Mouse (Mus musculus) MEL (cell line): ENCODE results near the gene Dok7. TPM values are rescaled to one million over a fixed set of nuclear protein-coding genes. Genes with fewer than 3 reads are reported as not detected.

Source experiments
- DNase-seq: peaks from one replicate; pipeline ENCODE4 v3.0.0; 2011; ENCODE audit warnings: low read depth, low spot score
- H3K27ac ChIP-seq: 2 replicates; pipeline ENCODE4 v1.5.1; 2012; ENCODE audit warnings: low read depth, mild to moderate bottlenecking, control low read depth, low read length, moderate library complexity; ENCODE audit not compliant: control insufficient read depth
- H3K27me3 ChIP-seq, 2 experiments: fragments of 150-350 bp in 1 of 2; sonication (generic) in 1 of 2; 2 replicates each; pipeline ENCODE4 v1.6.1; 2012; ENCODE audit warnings: low read length in 2 of 2, mild to moderate bottlenecking in 2 of 2, improper control_type of control experiment in 1 of 2, moderate library complexity in 1 of 2; ENCODE audit not compliant: insufficient read depth in 2 of 2, control insufficient read depth in 1 of 2
- H3K36me3 ChIP-seq, 2 experiments: 2 replicates each; pipeline ENCODE4 v1.6.1; 2012 to 2014; ENCODE audit warnings: low read length in 2 of 2, improper control_type of control experiment in 1 of 2, inconsistent platforms in 1 of 2, mild to moderate bottlenecking in 1 of 2; ENCODE audit not compliant: insufficient read depth in 2 of 2, control insufficient read depth in 1 of 2
- H3K4me1 ChIP-seq, 2 experiments: fragments of 150-350 bp in 1 of 2; sonication (generic) in 1 of 2; 2 replicates each; pipeline ENCODE4 v1.6.1; 2012; ENCODE audit warnings: low read length in 2 of 2, improper control_type of control experiment in 1 of 2, mild to moderate bottlenecking in 1 of 2; ENCODE audit not compliant: insufficient read depth in 2 of 2, control insufficient read depth in 1 of 2
- H3K4me3 ChIP-seq, 2 experiments: fragments of 150-350 bp in 1 of 2; sonication (generic) in 1 of 2; 2 replicates each; pipeline ENCODE4 v1.5.1; 2012; ENCODE audit warnings: low read depth in 2 of 2, low read length in 2 of 2, mild to moderate bottlenecking in 2 of 2, moderate library complexity in 2 of 2, control low read depth in 1 of 2, improper control_type of control experiment in 1 of 2; ENCODE audit not compliant: control insufficient read depth in 1 of 2, insufficient read depth in 1 of 2
- H3K79me2 ChIP-seq: 2 replicates; pipeline ENCODE4 v1.6.1; 2012; ENCODE audit warnings: mild to moderate bottlenecking, low read length, moderate library complexity; ENCODE audit not compliant: control insufficient read depth, poor library complexity, insufficient read depth
- H3K9ac ChIP-seq: 2 replicates; pipeline ENCODE4 v1.6.1; 2012; ENCODE audit warnings: low read depth, mild to moderate bottlenecking, control low read depth, low read length, moderate library complexity; ENCODE audit not compliant: control insufficient read depth, poor library complexity, severe bottlenecking
- H3K9me3 ChIP-seq: fragments of 150-350 bp; sonication (generic); replicated peaks from 2 replicates; pipeline ENCODE4 v1.6.1; 2012; ENCODE audit warnings: mild to moderate bottlenecking, low read length, improper control_type of control experiment, moderate library complexity; ENCODE audit not compliant: insufficient read depth
- CHD1 ChIP-seq: IDR thresholded peaks from 2 replicates; pipeline ENCODE4 v1.6.1; 2012; ENCODE audit warnings: low read depth, mild to moderate bottlenecking, inconsistent platforms, low read length, improper control_type of control experiment
- CTCF ChIP-seq, 3 experiments: IDR thresholded peaks in 2 of 3; conservative IDR thresholded peaks in 1 of 3; 2 replicates each; pipeline ENCODE4 v1.5.1; 2011 to 2012; ENCODE audit warnings: low read length in 3 of 3, low read depth in 2 of 3, mild to moderate bottlenecking in 2 of 3, improper control_type of control experiment in 1 of 3, inconsistent platforms in 1 of 3, mixed read lengths in 1 of 3, moderate library complexity in 1 of 3; ENCODE audit not compliant: control insufficient read depth in 1 of 3, insufficient read depth in 1 of 3, poor library complexity in 1 of 3, severe bottlenecking in 1 of 3
- EP300 ChIP-seq, 2 experiments: IDR thresholded peaks; 2 replicates each; pipeline ENCODE4 v1.6.1; 2011; ENCODE audit warnings: improper control_type of control experiment in 2 of 2, low read length in 2 of 2, low read depth in 1 of 2, mild to moderate bottlenecking in 1 of 2
- ETS1 ChIP-seq: IDR thresholded peaks from 2 replicates; pipeline ENCODE4 v1.6.1; 2012; ENCODE audit warnings: low read depth, mild to moderate bottlenecking, inconsistent platforms, low read length, improper control_type of control experiment, moderate library complexity
- GATA1 ChIP-seq: IDR thresholded peaks from 2 replicates; pipeline ENCODE4 v1.6.1; 2011; ENCODE audit warnings: low read depth, low read length, improper control_type of control experiment
- KAT2A ChIP-seq: conservative IDR thresholded peaks from 2 replicates; pipeline ENCODE4 v1.6.1; 2012; ENCODE audit warnings: low read depth, low read length, improper control_type of control experiment, inconsistent platforms
- MAX ChIP-seq: IDR thresholded peaks from 2 replicates; pipeline ENCODE4 v1.6.1; 2011; ENCODE audit warnings: low read length, improper control_type of control experiment
- MAZ ChIP-seq: IDR thresholded peaks from 2 replicates; pipeline ENCODE4 v1.6.1; 2012; ENCODE audit warnings: low read depth, mild to moderate bottlenecking, inconsistent platforms, low read length, improper control_type of control experiment
- MXI1 ChIP-seq: IDR thresholded peaks from 2 replicates; pipeline ENCODE4 v1.6.1; 2011; ENCODE audit warnings: mild to moderate bottlenecking, low read depth, low read length, improper control_type of control experiment
- MYB ChIP-seq: IDR thresholded peaks from 2 replicates; pipeline ENCODE4 v1.6.1; 2011; ENCODE audit warnings: mild to moderate bottlenecking, low read depth, low read length, improper control_type of control experiment
- POLR2AphosphoS2 ChIP-seq: IDR thresholded peaks from 2 replicates; pipeline ENCODE4 v1.6.1; 2011; ENCODE audit warnings: low read length, improper control_type of control experiment
- SIN3A ChIP-seq: IDR thresholded peaks from 2 replicates; pipeline ENCODE4 v1.6.1; 2012; ENCODE audit warnings: low read length, improper control_type of control experiment, inconsistent platforms
- TAL1 ChIP-seq: IDR thresholded peaks from 2 replicates; pipeline ENCODE4 v1.6.1; 2012; ENCODE audit warnings: mild to moderate bottlenecking, inconsistent platforms, low read length, moderate library complexity, mixed read lengths
- TBP ChIP-seq: IDR thresholded peaks from 2 replicates; pipeline ENCODE4 v1.8.0; 2011; ENCODE audit warnings: low read depth, low read length, improper control_type of control experiment
- TCF12 ChIP-seq: IDR thresholded peaks from 2 replicates; pipeline ENCODE4 v1.6.1; 2014; ENCODE audit warnings: low read depth, mild to moderate bottlenecking, inconsistent platforms, low read length, improper control_type of control experiment, moderate library complexity
- UBTF ChIP-seq: IDR thresholded peaks from 2 replicates; pipeline ENCODE4 v1.6.1; 2012; ENCODE audit warnings: low read depth, mild to moderate bottlenecking, inconsistent platforms, low read length, improper control_type of control experiment, moderate library complexity, borderline replicate concordance; ENCODE audit not compliant: insufficient read depth
- USF1 ChIP-seq: IDR thresholded peaks from 2 replicates; pipeline ENCODE4 v1.6.1; 2014; ENCODE audit warnings: low read depth, mild to moderate bottlenecking, inconsistent platforms, low read length, improper control_type of control experiment, moderate library complexity
- USF2 ChIP-seq, 2 experiments: IDR thresholded peaks; 2 replicates each; pipeline ENCODE4 v1.6.1; 2011 to 2012; ENCODE audit warnings: improper control_type of control experiment in 2 of 2, low read length in 2 of 2, borderline replicate concordance in 1 of 2, inconsistent platforms in 1 of 2, low read depth in 1 of 2, mild to moderate bottlenecking in 1 of 2; ENCODE audit not compliant: insufficient read depth in 1 of 2
- ZNF384 ChIP-seq: IDR thresholded peaks from 2 replicates; pipeline ENCODE4 v1.6.1; 2012; ENCODE audit warnings: low read depth, mild to moderate bottlenecking, inconsistent platforms, low read length, improper control_type of control experiment
- polyA plus RNA-seq, 2 experiments: library from polyadenylated mRNA; stranded (reverse) in 1 of 2; unstranded in 1 of 2; fragments of >175 nt in 1 of 2; fragments of >200 nt in 1 of 2; gene quantifications; 2 replicates each; pipeline versions ENCODE4 v1.2.1 to v1.2.4; 2012; ENCODE audit warnings: low replicate concordance in 2 of 2, low read depth in 1 of 2; ENCODE audit not compliant: insufficient read length in 2 of 2, insufficient read depth in 1 of 2, missing spikeins in 1 of 2
- total RNA-seq: library from RNA; depleted of rRNA; stranded (reverse); fragments of 300-350 nt; gene quantifications from 2 replicates; pipeline ENCODE4 v1.2.3, GENCODE M21; 2012

Gene Dok7
- total and polyA plus RNA-seq, 3 experiments: 0.08 to 0.21 TPM; not detected in 1

GRCm38 (mm10) chr5:35104960-35105921 lies 48.7 kb downstream of the Dok7 start, which contains the start of gene Lrpap1 (continued):
- TF ChIP-seq SIN3A (peak; percentile 59), MXI1 (peak; percentile 79), MAX (no peak), ZNF384 (peak; percentile 98), TAL1 (no peak)

GRCm38 (mm10) chr5:35105922-35106298 lies 49.3 kb downstream of the Dok7 start:
- Histone ChIP-seq H3K9ac (peak overlapping the region; percentile 46), H3K27ac (no peak overlapping the region), H3K4me1 (peaks cover 5 to 7% of the 10 kb centered on the region in 2 experiments), H3K27me3 (peaks cover 2 to 4% of the 10 kb centered on the region in 2 experiments; a peak in 3 of 4 replicates), H3K36me3 (peaks cover 0 to 5% of the 10 kb centered on the region in 2 experiments; a peak in 2 of 4 replicates), H3K79me2 (peaks cover 12% of the 10 kb centered on the region), H3K4me3 (peak overlapping the region; percentile 92 to 99), H3K9me3 (no peaks in the 10 kb centered on the region)
- no peak for DNase-seq
- no peak for TF ChIP-seq ETS1
- peak; percentile 3; the same call in 1 of the 2 replicates for TF ChIP-seq MAZ

- TF ChIP-seq TCF12: no peak
- no peak for TF ChIP-seq EP300 (IDR thresholded peaks at IDR 0.05; ENCODE audit: low read depth in 1 of 2, low read length in 2 of 2)
- no peak for TF ChIP-seq POLR2AphosphoS2
- no peak for TF ChIP-seq ETS1
- TF ChIP-seq ZNF384: no peak
- TF ChIP-seq CHD1: no peak
- no peak for TF ChIP-seq GATA1
- TF ChIP-seq USF2 (IDR thresholded peaks at IDR 0.05; ENCODE audit: borderline replicate concordance in 1 of 2, insufficient read depth in 1 of 2, low read depth in 1 of 2, low read length in 2 of 2): no peak
- no peak for TF ChIP-seq MYB
- no peak for TF ChIP-seq USF1
- no peak for TF ChIP-seq SIN3A
- TF ChIP-seq TBP: no peak
- no peak for TF ChIP-seq UBTF
- no peak for TF ChIP-seq CTCF (IDR thresholded peaks at IDR 0.05 in 2 of 3, conservative IDR thresholded peaks at IDR 0.05 in 1 of 3; ENCODE audit: control insufficient read depth in 1 of 3, insufficient read depth in 1 of 3, low read depth in 2 of 3, low read length in 3 of 3, poor library complexity in 1 of 3, severe bottlenecking in 1 of 3)
- no peak for TF ChIP-seq TAL1
- TF ChIP-seq KAT2A: no peak
- Histone ChIP-seq H3K36me3 (no peaks in the 10 kb centered on the region), H3K9me3 (no peaks in the 10 kb centered on the region), H3K27ac (no peak overlapping the region), H3K4me1 (no peaks in the 10 kb centered on the region), H3K9ac (no peak overlapping the region), H3K79me2 (no peaks in the 10 kb centered on the region), H3K27me3 (peaks cover 2 to 4% of the 10 kb centered on the region in 2 experiments; a peak in 3 of 4 replicates), H3K4me3 (no peak overlapping the region)
- DNase-seq: no peak
Measured at GRCm38 (mm10) chr5:35112444-35112843, 55.9 kb downstream of the Dok7 start.
